Mouse (Mus musculus) forebrain, embryonic 15.5 days (tissue): Measurements from ENCODE around the gene Mettl24. TPM values are rescaled to one million over a fixed set of nuclear protein-coding genes. Genes with fewer than 3 reads are reported as not detected.
A peak's percentile ranks its signal among the peaks of the same experiment; 100 is the strongest.

ENCODE experiments used
- ATAC-seq: fragments of 200-750 bp; cut with Nextera tagmentation; replicated peaks from 2 replicates; pipeline ENCODE4 v1.8.0; 2017; ENCODE audit warnings: mild to moderate bottlenecking, moderate TSS enrichment, moderate library complexity
- H3K27ac ChIP-seq: fragments of 300-500 bp; sonication (generic); replicated peaks from 2 replicates; pipeline ENCODE4 v1.5.1; 2015; ENCODE audit warnings: mild to moderate bottlenecking, inconsistent platforms
- H3K27me3 ChIP-seq: fragments of 300-500 bp; sonication (generic); 2 replicates; pipeline ENCODE4 v1.6.1; 2015; ENCODE audit warnings: inconsistent platforms
- H3K36me3 ChIP-seq: fragments of 300-500 bp; sonication (generic); 2 replicates; pipeline ENCODE4 v1.6.1; 2015; ENCODE audit warnings: mild to moderate bottlenecking, inconsistent platforms
- H3K4me1 ChIP-seq: fragments of 300-500 bp; sonication (generic); 2 replicates; pipeline ENCODE4 v1.6.1; 2015; ENCODE audit warnings: inconsistent platforms
- H3K4me2 ChIP-seq: fragments of 300-500 bp; sonication (generic); replicated peaks from 2 replicates; pipeline ENCODE4 v1.6.1; 2015; ENCODE audit warnings: mild to moderate bottlenecking, inconsistent platforms
- H3K4me3 ChIP-seq: fragments of 300-500 bp; sonication (generic); 2 replicates; pipeline ENCODE4 v1.5.1; 2015; ENCODE audit warnings: mild to moderate bottlenecking, inconsistent platforms
- H3K9ac ChIP-seq: fragments of 300-500 bp; sonication (generic); replicated peaks from 2 replicates; pipeline ENCODE4 v1.6.1; 2015; ENCODE audit warnings: mild to moderate bottlenecking, inconsistent platforms
- H3K9me3 ChIP-seq: fragments of 300-500 bp; sonication (generic); 2 replicates; pipeline ENCODE4 v1.6.1; 2016; ENCODE audit warnings: inconsistent platforms
- WGBS: fragments of 180-500 bp; shearing (Covaris S2); methylation state at CpG from one replicate; pipeline ENCODE4 v1.1.7; 2015; ENCODE audit warnings: mixed read lengths; 5-methylcytosine and 5-hydroxymethylcytosine counted together
- polyA plus RNA-seq: library from polyadenylated mRNA; unstranded; fragments of >200 nt; fragmentation: Nextera tagmentation; extraction: Ambion mirVana; gene quantifications from 2 replicates; pipeline ENCODE4 v1.2.1, GENCODE M21; 2015

The Mettl24 gene
- polyA plus RNA-seq = 0.23 and 0.29 TPM in 2 replicates

- Histone ChIP-seq H3K4me2 (peak within 1 kb of the TSS; percentile 99), H3K4me3 (peak within 1 kb of the TSS; percentile 49), H3K4me1 (peaks cover 12% of the 10 kb centered on the region), H3K27ac (no peak within 1 kb of the TSS), H3K36me3 (no peaks in the 10 kb centered on the region), H3K9me3 (no peaks in the 10 kb centered on the region), H3K27me3 (no peaks in the 10 kb centered on the region), H3K9ac (peak within 1 kb of the TSS; percentile 62)
- peak; percentile 80 for ATAC-seq
- WGBS = under 1% methylated on average over 50 of the region's 50 CpGs
Measured at GRCm38 (mm10) chr10:40683092-40683867, at the start of gene Mettl24. Mettl24 (plus strand) TSS chr10:40683282.

DNA sequence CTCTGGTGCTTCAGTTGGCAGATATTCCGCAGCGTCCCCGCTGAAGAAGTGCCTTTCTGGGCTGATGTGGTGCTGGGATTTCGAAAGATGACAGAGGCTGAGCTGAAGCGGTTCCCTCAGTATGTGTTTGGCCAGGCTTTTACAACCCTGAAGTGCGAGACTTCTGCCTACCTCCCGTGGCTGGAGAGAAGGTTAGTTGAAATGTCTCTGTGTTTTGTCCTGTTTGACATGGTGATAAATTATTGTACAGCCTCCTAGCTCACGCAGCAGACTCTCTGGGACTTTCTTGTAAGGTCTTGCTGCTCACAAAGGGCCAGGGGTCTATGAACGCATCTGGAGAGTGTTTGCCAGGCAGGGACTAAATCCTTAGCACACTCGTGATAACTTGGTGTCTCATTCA is 45.8 kb upstream of the Mettl24 start:
- Histone ChIP-seq H3K27ac (no peak overlapping the region), H3K4me2 (no peak overlapping the region), H3K36me3 (no peaks in the 10 kb centered on the region), H3K4me3 (no peak overlapping the region), H3K9ac (no peak overlapping the region), H3K27me3 (no peaks in the 10 kb centered on the region), H3K9me3 (no peaks in the 10 kb centered on the region), H3K4me1 (peaks cover 16% of the 10 kb centered on the region; the same call in 1 of the 2 replicates)
- ATAC-seq = no peak
- WGBS = 67% methylated on average over 10 of the region's 10 CpGs

DNA sequence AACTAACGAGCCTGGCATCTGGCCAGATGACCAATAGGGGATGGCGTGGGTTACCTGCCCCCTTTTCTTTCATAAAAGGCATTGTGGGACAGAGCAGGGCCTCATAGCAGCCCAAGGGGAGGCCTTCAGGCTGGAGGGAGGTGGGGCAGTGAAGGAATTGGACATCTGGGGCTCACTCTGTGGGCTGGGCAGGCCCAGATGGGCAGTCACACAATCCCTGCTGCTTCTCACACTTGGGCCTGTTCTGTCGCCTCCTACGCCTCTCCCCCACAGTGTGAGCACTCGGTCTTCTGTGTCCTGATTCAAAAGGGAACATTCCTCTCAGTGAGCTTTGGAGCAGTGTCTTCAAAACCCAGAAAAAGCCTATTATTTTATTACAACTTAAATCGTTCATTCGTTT is 44.8 kb upstream of the Mettl24 start:
- H3K27me3 ChIP-seq = no peaks in the 10 kb centered on the region
- 23% methylated on average over 7 of the region's 7 CpGs for WGBS
- peak; percentile 53 for ATAC-seq

DNA sequence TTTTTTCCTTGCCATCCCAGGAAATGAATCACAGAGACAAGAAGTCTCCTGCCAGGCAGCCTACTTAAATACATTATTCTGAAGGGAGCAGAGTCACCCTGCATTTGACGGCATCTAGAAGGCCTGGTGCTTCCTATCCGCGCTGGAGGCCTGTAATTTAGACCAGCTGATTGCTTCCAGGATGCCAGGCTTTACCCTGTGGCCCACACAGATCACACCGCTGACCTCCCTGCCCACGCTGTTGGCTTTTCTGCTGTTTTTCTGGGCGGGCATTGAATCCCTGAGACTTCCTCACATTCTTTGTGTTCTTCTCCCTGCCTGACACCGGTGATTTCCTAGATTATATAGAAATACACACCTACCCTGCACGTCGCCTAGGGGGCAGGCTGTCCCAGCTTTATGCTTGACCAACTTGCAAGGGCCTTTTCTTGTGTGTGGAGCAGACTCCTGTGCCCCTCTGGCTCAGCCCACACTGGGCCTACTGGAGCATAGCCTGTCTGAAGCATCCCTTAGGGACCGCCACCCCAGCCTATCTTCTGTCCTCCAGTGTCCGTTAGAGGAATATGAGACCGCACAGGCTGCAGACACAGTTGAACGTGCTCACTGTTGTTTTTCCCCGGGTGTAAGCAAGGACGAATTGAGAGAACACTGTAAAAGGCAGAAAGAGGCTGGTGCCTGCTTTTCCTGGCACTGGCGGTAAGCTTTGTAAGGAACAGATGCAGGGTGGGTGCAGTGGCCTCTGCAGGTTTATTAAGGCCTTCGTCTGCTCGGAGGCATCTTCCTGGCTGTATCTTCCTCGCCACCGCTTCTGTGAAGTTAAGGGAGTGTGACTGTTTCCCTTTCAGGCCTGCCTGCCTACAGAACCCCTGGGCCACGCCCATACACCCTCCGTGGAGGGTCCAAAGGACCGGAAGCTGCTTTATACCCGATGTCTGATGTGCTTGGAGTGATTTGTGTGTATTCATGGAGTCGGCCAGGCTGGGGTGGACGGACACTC is 44.0 kb upstream of the Mettl24 start:
- H3K4me2 ChIP-seq = no peak overlapping the region
- H3K9ac ChIP-seq = no peak overlapping the region
- H3K36me3 ChIP-seq = no peaks in the 10 kb centered on the region
- ATAC-seq = peak; percentile 48; the same call in 1 of the 2 replicates
- H3K4me1 ChIP-seq = peaks cover 16% of the 10 kb centered on the region; the same call in 1 of the 2 replicates
- no peaks in the 10 kb centered on the region for H3K27me3 ChIP-seq
- H3K27ac ChIP-seq = no peak overlapping the region; the same call in 1 of the 2 replicates
- WGBS = 60% methylated on average over 26 of the region's 26 CpGs
- H3K9me3 ChIP-seq = no peaks in the 10 kb centered on the region
- no peak overlapping the region for H3K4me3 ChIP-seq

More for the DNA sequence above, 44.8 kb upstream of the Mettl24 start:
- Histone ChIP-seq H3K4me3 (no peak overlapping the region), H3K9me3 (no peaks in the 10 kb centered on the region), H3K9ac (no peak overlapping the region), H3K4me2 (no peak overlapping the region), H3K36me3 (no peaks in the 10 kb centered on the region), H3K4me1 (peaks cover 16% of the 10 kb centered on the region; the same call in 1 of the 2 replicates), H3K27ac (no peak overlapping the region)

DNA sequence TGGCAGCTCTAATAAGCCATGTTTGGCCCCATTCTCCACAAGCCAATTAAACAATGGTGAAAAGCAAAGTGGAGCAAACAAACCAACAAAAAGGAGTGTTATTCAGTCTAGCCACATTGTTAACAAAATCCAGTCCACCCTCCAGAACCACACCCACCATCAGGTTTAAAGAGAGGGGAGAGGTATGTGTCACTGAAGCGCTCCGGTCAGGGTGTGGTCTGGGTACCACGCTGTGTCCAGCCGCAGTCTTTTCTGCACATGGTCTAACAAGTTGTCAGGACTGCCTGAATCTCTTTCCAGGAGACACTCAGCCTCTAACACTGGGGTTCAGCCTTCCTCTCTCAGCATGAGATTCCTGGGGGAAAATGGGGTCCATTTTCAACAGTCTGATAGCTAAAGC is 42.7 kb upstream of the Mettl24 start:
- Histone ChIP-seq H3K4me1 (peaks cover 16% of the 10 kb centered on the region; the same call in 1 of the 2 replicates), H3K4me3 (no peak overlapping the region), H3K36me3 (no peaks in the 10 kb centered on the region), H3K4me2 (no peak overlapping the region), H3K27me3 (no peaks in the 10 kb centered on the region), H3K9ac (no peak overlapping the region), H3K27ac (no peak overlapping the region), H3K9me3 (no peaks in the 10 kb centered on the region)
- no peak for ATAC-seq
- 89% methylated on average over 4 of the region's 4 CpGs for WGBS

DNA sequence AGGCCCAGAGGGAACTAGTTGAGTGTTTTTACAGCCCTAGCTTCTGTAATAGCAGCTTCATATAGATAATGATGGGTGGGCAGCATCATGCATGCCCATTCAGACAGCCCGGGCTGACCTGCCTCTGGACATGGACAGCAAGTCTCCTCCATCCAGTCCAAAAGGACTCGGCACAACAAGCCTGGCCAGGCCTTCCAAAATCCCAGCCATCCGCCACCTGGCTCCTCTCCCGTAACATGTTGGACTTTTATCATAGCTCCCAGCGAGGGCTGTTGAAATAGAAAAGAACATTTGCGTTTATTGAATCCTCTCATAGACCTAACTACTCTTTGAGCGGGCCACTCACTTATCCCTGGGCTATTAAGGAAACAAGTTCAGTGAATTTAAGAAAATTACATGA is 41.2 kb upstream of the Mettl24 start:
- H3K27ac ChIP-seq = no peak overlapping the region
- 86% methylated on average over 7 of the region's 7 CpGs for WGBS
- no peaks in the 10 kb centered on the region for H3K36me3 ChIP-seq
- H3K4me1 ChIP-seq = peaks cover 16% of the 10 kb centered on the region; the same call in 1 of the 2 replicates
- no peak overlapping the region for H3K9ac ChIP-seq
- no peak for ATAC-seq
- no peak overlapping the region for H3K4me3 ChIP-seq
- H3K9me3 ChIP-seq = no peaks in the 10 kb centered on the region
- H3K4me2 ChIP-seq = no peak overlapping the region
- no peaks in the 10 kb centered on the region for H3K27me3 ChIP-seq

GRCm38 (mm10) chr10:40643126-40643525 is 40.0 kb upstream of the Mettl24 start:
- 82% methylated on average over 5 of the region's 5 CpGs for WGBS

GRCm38 (mm10) chr10:40644456-40644855 is 38.6 kb upstream of the Mettl24 start:
- Histone ChIP-seq H3K9ac (no peak overlapping the region), H3K36me3 (no peaks in the 10 kb centered on the region), H3K4me2 (no peak overlapping the region), H3K9me3 (no peaks in the 10 kb centered on the region), H3K4me1 (0 out of 2 replicates have a peak, but pooled peaks cover 3% of the 10 kb centered on the region), H3K27ac (no peak overlapping the region), H3K4me3 (no peak overlapping the region), H3K27me3 (no peaks in the 10 kb centered on the region)
- no peak for ATAC-seq
- WGBS = 79% methylated on average over 9 of the region's 9 CpGs

More at GRCm38 (mm10) chr10:40643126-40643525, 40.0 kb upstream of the Mettl24 start:
- H3K4me2 ChIP-seq = no peak overlapping the region
- H3K9ac ChIP-seq = no peak overlapping the region
- H3K4me1 ChIP-seq = peaks cover 16% of the 10 kb centered on the region; the same call in 1 of the 2 replicates
- H3K9me3 ChIP-seq = no peaks in the 10 kb centered on the region
- H3K36me3 ChIP-seq = no peaks in the 10 kb centered on the region
- ATAC-seq = no peak
- H3K27ac ChIP-seq = no peak overlapping the region
- no peaks in the 10 kb centered on the region for H3K27me3 ChIP-seq
- no peak overlapping the region for H3K4me3 ChIP-seq

GRCm38 (mm10) chr10:40645346-40645745 is 37.7 kb upstream of the Mettl24 start:
- Histone ChIP-seq H3K4me2 (no peak overlapping the region), H3K4me1 (no peaks in the 10 kb centered on the region)
- WGBS = 86% methylated on average over 1 of the region's 1 CpGs

DNA sequence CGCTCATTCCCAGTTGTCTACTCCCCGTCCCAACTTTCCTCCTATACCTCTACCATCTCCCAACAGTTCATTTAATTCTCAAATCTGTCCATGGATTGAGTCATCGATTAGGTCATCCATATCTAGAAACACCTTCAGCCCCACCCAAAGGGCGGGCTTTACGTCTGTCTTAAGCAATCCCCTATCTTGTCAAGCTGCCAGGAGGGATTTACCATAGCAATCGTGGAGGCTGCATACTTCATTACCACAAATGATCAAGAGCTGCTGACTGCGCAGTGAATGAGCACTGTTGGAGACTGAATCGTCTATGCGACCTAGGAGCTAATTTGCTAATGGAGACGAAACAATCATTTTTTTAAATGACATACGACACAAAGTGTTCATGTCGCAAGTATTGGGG is 34.3 kb upstream of the Mettl24 start:
- no peak for ATAC-seq
- H3K9me3 ChIP-seq = no peaks in the 10 kb centered on the region
- no peak overlapping the region for H3K4me3 ChIP-seq
- no peaks in the 10 kb centered on the region for H3K4me1 ChIP-seq
- H3K9ac ChIP-seq = no peak overlapping the region
- H3K27me3 ChIP-seq = no peaks in the 10 kb centered on the region
- 77% methylated on average over 12 of the region's 12 CpGs for WGBS
- H3K36me3 ChIP-seq = no peaks in the 10 kb centered on the region
- no peak overlapping the region for H3K27ac ChIP-seq
- no peak overlapping the region for H3K4me2 ChIP-seq

More at GRCm38 (mm10) chr10:40645346-40645745, 37.7 kb upstream of the Mettl24 start:
- no peak for ATAC-seq
- Histone ChIP-seq H3K9ac (no peak overlapping the region), H3K4me3 (no peak overlapping the region), H3K27ac (no peak overlapping the region), H3K27me3 (no peaks in the 10 kb centered on the region), H3K36me3 (no peaks in the 10 kb centered on the region), H3K9me3 (no peaks in the 10 kb centered on the region)

GRCm38 (mm10) chr10:40649634-40650033 is 33.4 kb upstream of the Mettl24 start:
- Histone ChIP-seq H3K27me3 (no peaks in the 10 kb centered on the region), H3K36me3 (no peaks in the 10 kb centered on the region), H3K9ac (no peak overlapping the region), H3K4me2 (no peak overlapping the region), H3K9me3 (no peaks in the 10 kb centered on the region), H3K4me3 (no peak overlapping the region), H3K4me1 (no peaks in the 10 kb centered on the region), H3K27ac (no peak overlapping the region)
- 38% methylated on average over 4 of the region's 4 CpGs for WGBS
- ATAC-seq = no peak

DNA sequence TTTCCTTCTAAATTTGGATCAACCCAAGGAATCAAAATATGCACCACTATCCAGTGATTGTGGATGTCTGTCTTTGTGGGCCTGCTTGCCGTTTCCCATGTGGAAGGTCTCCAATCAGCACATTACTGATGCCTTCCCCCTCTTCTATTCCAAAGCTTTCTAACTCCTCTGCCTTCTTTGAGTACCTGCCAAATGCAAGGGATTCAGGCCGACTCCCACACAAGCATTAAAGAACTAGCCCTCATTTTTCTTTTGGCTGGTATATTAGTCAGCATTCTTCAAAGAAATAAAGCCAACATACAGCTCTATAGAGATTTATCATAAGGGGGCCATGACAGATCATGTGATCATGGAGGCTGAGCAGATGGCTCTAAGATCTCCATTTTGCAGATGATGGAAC is 31.4 kb upstream of the Mettl24 start:
- Histone ChIP-seq H3K36me3 (no peaks in the 10 kb centered on the region), H3K9me3 (no peaks in the 10 kb centered on the region), H3K27ac (no peak overlapping the region), H3K4me2 (no peak overlapping the region), H3K4me1 (no peaks in the 10 kb centered on the region), H3K9ac (no peak overlapping the region), H3K4me3 (no peak overlapping the region), H3K27me3 (no peaks in the 10 kb centered on the region)
- WGBS = 51% methylated on average over 2 of the region's 2 CpGs
- no peak for ATAC-seq
